Mouse (Mus musculus) heart, adult 2 months (tissue): ENCODE data around the gene Trpv4. TPM values are rescaled to one million over a fixed set of nuclear protein-coding genes. Genes with fewer than 3 reads are reported as not detected.

Source experiments
- DNase-seq, 2 experiments: peaks; one replicate each; pipeline ENCODE4 v3.0.0; 2021
- H3K27ac ChIP-seq: fragments of 200-600 bp; 2 replicates; pipeline ENCODE4 v1.8.1; 2022
- H3K27me3 ChIP-seq: fragments of 200-500 bp; 2 replicates; pipeline ENCODE4 v1.6.1; 2012; ENCODE audit warnings: mild to moderate bottlenecking, low read length, inconsistent platforms, mixed read lengths; ENCODE audit not compliant: control insufficient read depth, insufficient read depth
- H3K36me3 ChIP-seq: fragments of 200-500 bp; 2 replicates; pipeline ENCODE4 v1.6.1; 2012; ENCODE audit warnings: low read length, inconsistent platforms; ENCODE audit not compliant: control insufficient read depth, insufficient read depth
- H3K4me1 ChIP-seq: fragments of 200-500 bp; 2 replicates; pipeline ENCODE4 v1.6.1; 2011; ENCODE audit warnings: low read length; ENCODE audit not compliant: control insufficient read depth, insufficient read depth
- H3K4me3 ChIP-seq: fragments of 200-600 bp; 2 replicates; pipeline ENCODE4 v1.8.1; 2022
- H3K79me2 ChIP-seq: fragments of 200-500 bp; replicated peaks from 2 replicates; pipeline ENCODE4 v1.6.1; 2012; ENCODE audit warnings: mild to moderate bottlenecking, inconsistent platforms, low read length, moderate library complexity, mixed read lengths; ENCODE audit not compliant: control insufficient read depth, insufficient read depth
- H3K9ac ChIP-seq: fragments of 200-500 bp; 2 replicates; pipeline ENCODE4 v1.6.1; 2012; ENCODE audit warnings: low read depth, mild to moderate bottlenecking, control low read depth, inconsistent platforms, low read length, mixed read lengths
- CTCF ChIP-seq: fragments of 200-600 bp; IDR thresholded peaks from 2 replicates; pipeline ENCODE4 v1.8.1; 2022; ENCODE audit warnings: antibody characterized with exemption, mild to moderate bottlenecking, moderate library complexity
- EP300 ChIP-seq: fragments of 200-500 bp; IDR thresholded peaks from 2 replicates; pipeline ENCODE4 v1.6.1; 2011; ENCODE audit warnings: low read depth, low read length, control low read depth; ENCODE audit not compliant: insufficient read depth
- POLR2A ChIP-seq: fragments of 200-500 bp; IDR thresholded peaks from 2 replicates; pipeline ENCODE4 v1.6.1; 2011; ENCODE audit warnings: mild to moderate bottlenecking, low read depth, low read length, control low read depth; ENCODE audit not compliant: insufficient read depth
- WGBS: fragments of 180-500 bp; shearing (Covaris S2); methylation state at CpG from one replicate; pipeline ENCODE4 v1.1.7; 2018; 5-methylcytosine and 5-hydroxymethylcytosine counted together
- intact Hi-C: fragments of 180-260 bp; cut with DNase I; formaldehyde crosslinking; loops from one replicate; pipeline ENCODE4 v1.15.1; 2025
- polyA plus RNA-seq: library from polyadenylated mRNA; depleted of rRNA; stranded (reverse); fragments of >200 nt; gene quantifications from 2 replicates; pipeline ENCODE4 v1.2.3, GENCODE M21; 2012
- total RNA-seq, 2 experiments: library from RNA; stranded (reverse); gene quantifications; 2 replicates each; pipeline ENCODE4 v1.2.3; 2021

The Trpv4 gene
- total and polyA plus RNA-seq, 3 experiments: 3.6 to 7.5 (median 5.1) TPM

DNA sequence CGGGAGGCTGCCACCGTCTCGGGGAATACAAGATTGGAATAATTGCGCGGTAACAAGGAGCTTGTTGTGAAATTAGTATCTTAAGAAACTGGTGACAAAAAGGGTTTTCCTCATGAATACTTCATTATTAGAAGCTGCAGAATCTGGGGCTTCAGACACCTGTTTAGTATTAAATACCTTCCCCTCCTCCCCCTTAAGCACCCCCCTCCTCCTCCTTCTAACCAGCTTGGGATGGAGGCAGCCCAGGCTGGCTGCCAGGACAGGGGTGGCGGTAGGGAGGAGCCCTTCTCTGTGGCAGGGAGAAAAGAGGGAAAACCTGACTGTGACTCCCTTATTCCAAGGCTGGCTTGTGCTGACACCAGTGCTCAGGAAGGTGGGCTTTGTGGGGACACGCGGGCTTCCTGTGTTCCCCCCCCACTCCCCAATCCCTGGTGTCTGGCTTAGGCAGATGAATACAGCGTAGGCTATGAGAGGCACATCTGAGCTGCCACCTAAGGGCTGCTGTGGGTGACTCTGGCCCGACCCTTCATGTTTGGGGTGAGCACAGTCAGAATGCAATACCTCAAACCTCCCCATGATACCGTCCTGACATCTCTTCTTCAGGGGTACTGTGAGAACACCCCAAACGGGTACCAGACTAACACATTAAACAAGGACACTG is 64.9 kb downstream of the Trpv4 start:
- no peaks in the 10 kb centered on the region for H3K36me3 ChIP-seq
- no peak for DNase-seq
- H3K9ac ChIP-seq: no peak overlapping the region
- no peak overlapping the region for H3K4me3 ChIP-seq
- intact Hi-C loops: no loop called here
- peaks cover 18% of the 10 kb centered on the region for H3K4me1 ChIP-seq
- WGBS: 72% methylated on average over 12 of the region's 12 CpGs
- TF ChIP-seq CTCF: no peak
- TF ChIP-seq EP300: no peak
- TF ChIP-seq POLR2A: no peak
- no peak overlapping the region for H3K27ac ChIP-seq
- no peaks in the 10 kb centered on the region; the same call in 1 of the 2 replicates for H3K79me2 ChIP-seq
- no peaks in the 10 kb centered on the region for H3K27me3 ChIP-seq

DNA sequence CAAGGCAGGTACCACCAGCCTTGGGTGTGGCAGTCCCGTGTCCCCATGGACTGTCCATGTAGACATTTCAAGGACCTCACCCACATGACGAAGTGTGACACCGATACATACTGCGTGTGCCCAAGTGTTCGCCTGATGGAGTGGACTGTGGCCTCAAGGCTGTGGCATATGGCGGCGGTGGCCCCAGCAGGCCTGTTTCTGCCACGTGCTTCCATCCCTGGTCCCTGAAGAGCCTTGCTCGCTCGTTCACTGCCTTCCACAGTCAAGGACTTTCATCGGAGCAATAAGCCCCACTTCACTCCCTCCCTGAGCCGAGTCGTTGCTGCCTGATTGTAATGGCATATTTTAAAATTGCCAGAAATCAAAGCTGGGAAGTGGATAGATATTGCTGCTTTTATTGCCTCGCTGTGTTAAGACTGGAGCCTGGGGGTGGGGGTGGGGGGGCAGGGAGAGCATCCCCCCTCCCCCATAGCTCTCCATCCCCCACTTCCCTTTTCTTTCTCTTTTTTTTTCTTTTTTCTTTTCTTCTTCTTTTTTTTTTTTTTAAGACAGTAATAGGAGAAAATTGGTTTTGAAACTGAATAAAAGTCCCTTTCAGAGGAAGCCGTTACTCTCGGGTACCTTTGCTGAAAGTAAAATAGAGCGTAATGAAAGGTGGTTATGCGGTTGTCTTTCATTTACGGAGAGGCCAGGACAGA is 65.6 kb downstream of the Trpv4 start:
- no peak for DNase-seq
- Histone ChIP-seq H3K4me1 (peaks cover 18% of the 10 kb centered on the region), H3K36me3 (no peaks in the 10 kb centered on the region), H3K4me3 (no peak overlapping the region), H3K27me3 (no peaks in the 10 kb centered on the region), H3K27ac (no peak overlapping the region), H3K79me2 (no peaks in the 10 kb centered on the region; the same call in 1 of the 2 replicates), H3K9ac (no peak overlapping the region)
- intact Hi-C loops: no loop called here
- WGBS: 87% methylated on average over 19 of the region's 19 CpGs
- TF ChIP-seq CTCF: no peak
- TF ChIP-seq EP300: no peak
- no peak for TF ChIP-seq POLR2A

DNA sequence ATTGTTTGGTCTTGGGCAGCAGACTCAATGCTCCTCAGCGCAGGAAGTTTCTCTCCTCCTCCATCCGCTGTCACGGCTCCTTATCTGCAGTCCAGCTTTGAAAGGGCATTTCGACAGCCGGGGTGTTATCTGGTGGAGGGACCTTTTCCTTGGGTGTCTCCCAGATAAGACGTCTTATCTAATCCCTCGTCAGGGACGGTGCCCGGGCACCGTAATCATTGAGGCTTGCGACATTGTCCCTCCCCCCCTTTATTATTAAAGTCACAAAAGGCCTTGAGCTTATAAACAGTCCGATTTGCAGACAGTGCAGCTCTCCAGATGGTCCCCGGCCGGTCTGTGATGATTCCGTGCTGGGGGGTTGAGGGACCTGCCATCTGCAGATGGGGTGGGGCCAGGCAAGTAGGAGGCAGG is 67.1 kb downstream of the Trpv4 start:
- Histone ChIP-seq H3K4me3 (no peak overlapping the region), H3K36me3 (no peaks in the 10 kb centered on the region), H3K9ac (no peak overlapping the region), H3K27me3 (no peaks in the 10 kb centered on the region), H3K4me1 (peaks cover 12% of the 10 kb centered on the region), H3K79me2 (no peaks in the 10 kb centered on the region; the same call in 1 of the 2 replicates), H3K27ac (no peak overlapping the region)
- intact Hi-C loops: no loop called here
- no peak for TF ChIP-seq EP300
- TF ChIP-seq POLR2A: no peak
- no peak for TF ChIP-seq CTCF
- WGBS: 20% methylated on average over 15 of the region's 15 CpGs
- DNase-seq: no peak

DNA sequence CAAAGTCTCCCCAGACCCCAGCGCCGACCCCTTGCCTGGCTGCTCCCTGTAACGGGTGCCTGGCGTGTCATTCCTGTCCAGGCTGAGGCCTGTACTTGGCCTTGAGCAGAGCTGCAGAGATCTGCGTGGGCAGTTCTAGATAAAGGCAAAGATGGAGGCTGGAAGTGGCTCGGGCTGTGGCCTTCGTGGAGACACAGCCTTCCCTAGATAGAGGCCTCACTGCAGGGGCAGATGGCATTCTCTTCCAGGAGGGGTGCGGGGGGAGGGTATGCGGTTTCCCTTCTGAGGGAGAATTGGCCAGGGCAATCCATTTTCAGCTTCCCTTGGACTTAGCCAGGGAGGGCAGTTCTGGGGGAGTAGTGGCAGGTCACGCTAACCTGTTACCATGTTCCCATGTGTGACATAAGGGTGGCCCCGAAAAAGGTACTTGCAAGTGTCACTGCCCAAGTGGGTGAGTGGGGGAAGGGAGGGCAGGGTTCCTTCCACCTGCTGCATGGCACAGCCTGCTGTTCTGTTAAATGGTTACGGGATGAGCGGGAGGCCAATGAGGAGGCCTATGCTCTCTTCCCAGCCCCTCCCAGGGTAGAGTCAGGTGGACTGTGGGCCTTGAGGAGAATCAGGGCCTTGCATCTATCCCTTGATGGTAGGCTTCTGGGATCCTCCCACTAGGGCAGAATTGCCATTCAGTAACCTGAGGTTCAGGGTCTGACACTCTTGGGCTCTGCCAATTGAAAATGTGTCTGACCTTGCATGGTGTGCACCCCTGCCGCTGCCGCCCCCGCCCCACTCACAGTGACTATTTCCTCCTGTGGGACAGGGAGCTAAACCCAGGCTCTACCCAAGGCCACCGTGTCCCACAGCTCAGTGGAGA is 67.9 kb downstream of the Trpv4 start:
- Histone ChIP-seq H3K27ac (no peak overlapping the region), H3K79me2 (no peaks in the 10 kb centered on the region; the same call in 1 of the 2 replicates), H3K9ac (no peak overlapping the region), H3K4me3 (no peak overlapping the region), H3K27me3 (no peaks in the 10 kb centered on the region), H3K36me3 (no peaks in the 10 kb centered on the region), H3K4me1 (peaks cover 11% of the 10 kb centered on the region)
- DNase-seq: no peak
- 77% methylated on average over 17 of the region's 17 CpGs for WGBS
- intact Hi-C loops: no loop called here
- TF ChIP-seq POLR2A (no peak), CTCF (no peak), EP300 (no peak)

DNA sequence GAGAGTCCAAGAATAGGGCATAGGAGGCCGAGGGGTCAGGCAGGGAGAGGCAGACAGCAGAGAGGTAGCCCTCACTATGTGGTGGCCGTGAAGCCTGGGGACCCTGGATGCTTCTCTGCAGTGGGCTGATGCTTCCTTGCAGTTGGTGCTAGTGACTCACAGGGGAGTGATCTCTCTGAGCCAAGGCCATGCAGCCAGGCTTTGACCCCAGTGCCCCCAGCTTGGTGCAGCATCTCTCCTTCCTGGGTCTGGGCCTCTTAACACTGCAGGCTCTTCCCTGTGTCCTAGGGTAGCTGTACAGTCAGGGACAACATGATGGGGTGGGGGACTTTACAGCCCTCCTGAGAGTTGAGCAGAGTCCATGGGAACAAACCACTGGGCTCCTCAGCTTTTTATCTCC is 68.8 kb downstream of the Trpv4 start:
- H3K27me3 ChIP-seq: no peaks in the 10 kb centered on the region
- no peak for DNase-seq
- H3K4me3 ChIP-seq: no peak overlapping the region
- H3K79me2 ChIP-seq: no peaks in the 10 kb centered on the region; the same call in 1 of the 2 replicates
- TF ChIP-seq POLR2A (no peak), CTCF (no peak), EP300 (no peak)
- WGBS: 51% methylated on average over 2 of the region's 2 CpGs
- intact Hi-C loops: no loop called here
- peaks cover 6% of the 10 kb centered on the region for H3K4me1 ChIP-seq
- H3K9ac ChIP-seq: no peak overlapping the region
- no peaks in the 10 kb centered on the region for H3K36me3 ChIP-seq
- no peak overlapping the region for H3K27ac ChIP-seq
